Mouse (Mus musculus): ENCODE measurements around the gene Sh3bp4.

- TF ChIP-seq CTCF (IDR thresholded peaks at IDR 0.05; ENCODE audit: low read depth, low read length) (no peak), POLR2A (IDR thresholded peaks at IDR 0.05; ENCODE audit: borderline replicate concordance, low read depth, low read length) (no peak)
These were observed 117.9 kb downstream of the Sh3bp4 start for GRCm38 (mm10) chr1:89188091-89188490.

All from bone marrow macrophage, adult 2 months (primary cell).